Mouse (Mus musculus) ES-E14 (cell line): ENCODE measurements at regions not wholly inside any gene's neighbourhood (a gene's known extent, or its start where the extent isn't known, plus 50 kb on each side); places are given as distances from the start of the nearest gene placed in this dataset.

Experiments
- DNase-seq: peaks from one replicate; pipeline ENCODE4 v3.0.0-alpha.2; 2013; ENCODE audit warnings: low read depth, low spot score
- H3K27ac ChIP-seq: 2 replicates; pipeline ENCODE4 v1.5.1; 2012; ENCODE audit warnings: low read depth, mild to moderate bottlenecking, low read length, moderate library complexity, mixed read lengths; ENCODE audit not compliant: poor library complexity, insufficient read depth, severe bottlenecking
- H3K36me3 ChIP-seq: 2 replicates; pipeline ENCODE4 v1.6.1; 2012; ENCODE audit warnings: mild to moderate bottlenecking, low read length, moderate library complexity, mixed read lengths; ENCODE audit not compliant: control insufficient read depth, poor library complexity, insufficient read depth, severe bottlenecking
- H3K4me1 ChIP-seq, 2 experiments: fragments of 150-350 bp in 1 of 2; sonication (generic) in 1 of 2; 2 replicates each; pipeline ENCODE4 v1.6.1; 2012; ENCODE audit warnings: low read length in 2 of 2, mild to moderate bottlenecking in 1 of 2, mixed read lengths in 1 of 2; ENCODE audit not compliant: control insufficient read depth in 2 of 2, insufficient read depth in 2 of 2, poor library complexity in 1 of 2
- H3K4me3 ChIP-seq, 2 experiments: fragments of 150-350 bp in 1 of 2; sonication (generic) in 1 of 2; 2 replicates each; pipeline ENCODE4 v1.5.1; 2012; ENCODE audit warnings: low read length in 2 of 2, low read depth in 1 of 2, mild to moderate bottlenecking in 1 of 2, mixed read lengths in 1 of 2; ENCODE audit not compliant: insufficient read depth in 1 of 2, poor library complexity in 1 of 2, severe bottlenecking in 1 of 2
- H3K9ac ChIP-seq: 2 replicates; pipeline ENCODE4 v1.6.1; 2012; ENCODE audit warnings: low read depth, mild to moderate bottlenecking, low read length, mixed read lengths; ENCODE audit not compliant: poor library complexity, insufficient read depth, severe bottlenecking
- H3K9me3 ChIP-seq: fragments of 150-350 bp; sonication (generic); 2 replicates; pipeline ENCODE4 v1.6.1; 2012; ENCODE audit warnings: low read depth, mild to moderate bottlenecking, low read length; ENCODE audit not compliant: control insufficient read depth, insufficient read depth
- CHD2 ChIP-seq: IDR thresholded peaks from 2 replicates; pipeline ENCODE4 v1.6.1; 2014; ENCODE audit warnings: mild to moderate bottlenecking, low read depth, low read length, inconsistent platforms
- HCFC1 ChIP-seq: IDR thresholded peaks from 2 replicates; pipeline ENCODE4 v1.6.1; 2012; ENCODE audit warnings: low read length, inconsistent platforms, borderline replicate concordance; ENCODE audit not compliant: insufficient read depth
- MAFK ChIP-seq: IDR thresholded peaks from 2 replicates; pipeline ENCODE4 v1.6.1; 2014; ENCODE audit warnings: mild to moderate bottlenecking, low read depth, low read length, inconsistent platforms; ENCODE audit not compliant: insufficient read depth
- ZC3H11A ChIP-seq: IDR thresholded peaks from 2 replicates; pipeline ENCODE4 v1.6.1; 2012; ENCODE audit warnings: low read depth, mild to moderate bottlenecking, inconsistent platforms, low read length, borderline replicate concordance
- ZNF384 ChIP-seq: IDR thresholded peaks from 2 replicates; pipeline ENCODE4 v1.6.1; 2012; ENCODE audit warnings: low read depth, low read length, inconsistent platforms
- in situ Hi-C, 2 experiments: fragments of 600-800 bp; cut with MboI; formaldehyde crosslinking; loops; one replicate each; pipeline ENCODE4 v1.15.1; 2025; ENCODE audit warnings: low sequenced_read_pairs in 2 of 2, inconsistent platforms in 1 of 2; ENCODE audit not compliant: unreplicated experiment in 2 of 2

- no peak overlapping the region for H3K9ac ChIP-seq
- TF ChIP-seq ZNF384 (no peak), ZC3H11A (peak; percentile 10; the same call in 1 of the 2 replicates)
- no peaks in the 10 kb centered on the region for H3K9me3 ChIP-seq
- H3K4me1 ChIP-seq = no peaks in the 10 kb centered on the region
- no peak overlapping the region for H3K4me3 ChIP-seq
- no peak overlapping the region for H3K27ac ChIP-seq
- peak; percentile 30 for DNase-seq
- in situ Hi-C loops = loop anchor here in 1 of 2 experiments (25.0 kb wide), 1 partner anchor 857 kb away; no protein-coding TSS in a partner anchor
- no peaks in the 10 kb centered on the region for H3K36me3 ChIP-seq
Observed at GRCm38 (mm10) chr15:52505278-52505831, 1379.4 kb upstream of the Gm7489 start.

GRCm38 (mm10) chr15:52506930-52507329 lies 1377.8 kb upstream of the Gm7489 start:
- TF ChIP-seq HCFC1 (no peak), CHD2 (no peak), ZNF384 (peak; percentile 95), MAFK (no peak), ZC3H11A (no peak)
- Histone ChIP-seq H3K4me3 (no peak overlapping the region), H3K9me3 (no peaks in the 10 kb centered on the region), H3K27ac (no peak overlapping the region), H3K9ac (no peak overlapping the region), H3K36me3 (no peaks in the 10 kb centered on the region), H3K4me1 (no peaks in the 10 kb centered on the region)
- peak; percentile 59 for DNase-seq
- in situ Hi-C loops = loop anchor here in 1 of 2 experiments (25.0 kb wide), 1 partner anchor 855 kb away; no protein-coding TSS in a partner anchor

- in situ Hi-C loops = loop anchor here in 1 of 2 experiments (25.0 kb wide), 1 partner anchor 854 kb away; no protein-coding TSS in a partner anchor
- Histone ChIP-seq H3K27ac (no peak overlapping the region), H3K9me3 (no peaks in the 10 kb centered on the region), H3K36me3 (no peaks in the 10 kb centered on the region), H3K4me1 (no peaks in the 10 kb centered on the region), H3K4me3 (no peak overlapping the region), H3K9ac (no peak overlapping the region)
- DNase-seq = no peak
- no peak for TF ChIP-seq MAFK
- no peak for TF ChIP-seq HCFC1
- no peak for TF ChIP-seq ZNF384
- TF ChIP-seq CHD2 = no peak
- TF ChIP-seq ZC3H11A = no peak
Observed at GRCm38 (mm10) chr15:52508609-52509008, 1376.1 kb upstream of the Gm7489 start.

- Histone ChIP-seq H3K9me3 (no peaks in the 10 kb centered on the region), H3K27ac (no peak overlapping the region), H3K4me3 (no peak overlapping the region), H3K4me1 (no peaks in the 10 kb centered on the region), H3K9ac (no peak overlapping the region), H3K36me3 (no peaks in the 10 kb centered on the region)
- in situ Hi-C loops = loop anchor here in 1 of 2 experiments (25.0 kb wide), 1 partner anchor 852 kb away; no protein-coding TSS in a partner anchor
- DNase-seq = no peak
- TF ChIP-seq ZNF384 = no peak
- no peak for TF ChIP-seq HCFC1
- TF ChIP-seq MAFK = no peak
- TF ChIP-seq CHD2 = no peak
- no peak for TF ChIP-seq ZC3H11A
Observed at GRCm38 (mm10) chr15:52510137-52510536, 1374.6 kb upstream of the Gm7489 start.

- TF ChIP-seq ZC3H11A = no peak
- no peak for TF ChIP-seq ZNF384
- TF ChIP-seq CHD2 = no peak
- no peak for TF ChIP-seq MAFK
- TF ChIP-seq HCFC1 = no peak
- no peak overlapping the region for H3K9ac ChIP-seq
- H3K4me3 ChIP-seq = no peak overlapping the region
- H3K4me1 ChIP-seq = no peaks in the 10 kb centered on the region
- no peak for DNase-seq
- no peaks in the 10 kb centered on the region for H3K9me3 ChIP-seq
- no peak overlapping the region for H3K27ac ChIP-seq
- H3K36me3 ChIP-seq = no peaks in the 10 kb centered on the region
- in situ Hi-C loops = no loop called here
Observed at GRCm38 (mm10) chr15:52536594-52536993, 1348.1 kb upstream of the Gm7489 start.
